Mouse (Mus musculus) G1E (cell line): ENCODE results near the gene Plpp2.

Experiments used
- CTCF ChIP-seq: IDR thresholded peaks from 2 replicates; pipeline ENCODE4 v1.5.1; 2012; ENCODE audit warnings: low read depth, low read length, inconsistent platforms, mixed read lengths
- GATA1 ChIP-seq: IDR thresholded peaks from 2 replicates; pipeline ENCODE4 v1.6.1; 2012; ENCODE audit warnings: borderline replicate concordance, low read length, inconsistent platforms, mixed read lengths
- GATA2 ChIP-seq: IDR thresholded peaks from 2 replicates; pipeline ENCODE4 v1.6.1; 2012; ENCODE audit warnings: low read depth, low read length, inconsistent platforms, borderline replicate concordance
- TAL1 ChIP-seq: conservative IDR thresholded peaks from 2 replicates; pipeline ENCODE4 v1.6.1; 2012; ENCODE audit warnings: low read depth, low read length, inconsistent platforms, mixed read lengths

GRCm38 (mm10) chr10:79574796-79575195 is 41.2 kb upstream of the Plpp2 start:
- TF ChIP-seq CTCF (no peak), GATA1 (no peak), TAL1 (no peak), GATA2 (no peak)
